Mouse (Mus musculus): ENCODE results near the gene Zfp870. TPM values are rescaled to one million over a fixed set of nuclear protein-coding genes. Genes with fewer than 3 reads are reported as not detected.
"Not testable (repeated sequence)": the region's sequence is repeated elsewhere in the genome, so short reads cannot be mapped to it uniquely, and the experiment has no call there.

Gene Zfp870
- total and polyA plus RNA-seq, 2 experiments from 2014 or later = 5.0 to 5.9 TPM

GRCm38 (mm10) chr17:32872696-32873095, 18.7 kb downstream of the Zfp870 start:
- no peaks in the 10 kb centered on the region for H3K36me3 ChIP-seq (ENCODE audit: insufficient read depth, low read length)
- WGBS = 55% methylated on average over 5 of the region's 5 CpGs
- ATAC-seq (no peak), DNase-seq (ENCODE audit: low spot score) (no peak)
- no peaks in the 10 kb centered on the region for H3K9me3 ChIP-seq (ENCODE audit: low read length)
- H3K27ac ChIP-seq = no peak overlapping the region
- no peak overlapping the region for H3K9ac ChIP-seq (replicated peaks; ENCODE audit: low read length)
- no peaks in the 10 kb centered on the region for H3K4me1 ChIP-seq (ENCODE audit: insufficient read depth, low read length)
- no peak overlapping the region for H3K4me2 ChIP-seq (ENCODE audit: low read depth, low read length)
- TF ChIP-seq CTCF (IDR thresholded peaks at IDR 0.05; ENCODE audit: low read depth) = no peak
- no peaks in the 10 kb centered on the region for H3K27me3 ChIP-seq (ENCODE audit: insufficient read depth, low read length)
- H3K4me3 ChIP-seq (ENCODE audit: low read length) = no peak overlapping the region

- TF ChIP-seq CTCF (IDR thresholded peaks at IDR 0.05; ENCODE audit: low read depth) = no peak
- no peaks in the 10 kb centered on the region for H3K4me1 ChIP-seq (ENCODE audit: insufficient read depth, low read length)
- H3K36me3 ChIP-seq (ENCODE audit: insufficient read depth, low read length) = no peaks in the 10 kb centered on the region
- ATAC-seq = no peak
- H3K9me3 ChIP-seq (ENCODE audit: low read length) = no peaks in the 10 kb centered on the region
- no peak overlapping the region for H3K9ac ChIP-seq (replicated peaks; ENCODE audit: low read length)
- no peak overlapping the region for H3K27ac ChIP-seq
- no peak for DNase-seq (ENCODE audit: low spot score)
- WGBS = 76% methylated on average over 4 of the region's 4 CpGs
- no peak overlapping the region for H3K4me3 ChIP-seq (ENCODE audit: low read length)
- H3K4me2 ChIP-seq (ENCODE audit: low read depth, low read length) = no peak overlapping the region
- no peaks in the 10 kb centered on the region for H3K27me3 ChIP-seq (ENCODE audit: insufficient read depth, low read length)
These were observed 19.4 kb downstream of the Zfp870 start for GRCm38 (mm10) chr17:32872091-32872490.

GRCm38 (mm10) chr17:32871483-32871882, 20.0 kb downstream of the Zfp870 start:
- no peak overlapping the region for H3K9ac ChIP-seq (replicated peaks; ENCODE audit: low read length)
- no peak overlapping the region for H3K4me3 ChIP-seq (ENCODE audit: low read length)
- H3K27ac ChIP-seq = no peak overlapping the region
- 90% methylated on average over 1 of the region's 1 CpGs for WGBS
- no peak for TF ChIP-seq CTCF (IDR thresholded peaks at IDR 0.05; ENCODE audit: low read depth)
- ATAC-seq = no peak
- H3K4me2 ChIP-seq (ENCODE audit: low read depth, low read length) = no peak overlapping the region
- no peaks in the 10 kb centered on the region for H3K36me3 ChIP-seq (ENCODE audit: insufficient read depth, low read length)
- DNase-seq (ENCODE audit: low spot score) = no peak
- H3K9me3 ChIP-seq (ENCODE audit: low read length) = no peaks in the 10 kb centered on the region
- H3K27me3 ChIP-seq (ENCODE audit: insufficient read depth, low read length) = no peaks in the 10 kb centered on the region
- H3K4me1 ChIP-seq (ENCODE audit: insufficient read depth, low read length) = no peaks in the 10 kb centered on the region

- not testable (repeated sequence) for H3K4me1 ChIP-seq (ENCODE audit: insufficient read depth, low read length); ATAC-seq; H3K4me3 ChIP-seq (ENCODE audit: low read length); H3K27me3 ChIP-seq (ENCODE audit: insufficient read depth, low read length); H3K9ac ChIP-seq (replicated peaks; ENCODE audit: low read length); H3K27ac ChIP-seq; DNase-seq (ENCODE audit: low spot score); H3K4me2 ChIP-seq (ENCODE audit: low read depth, low read length); H3K9me3 ChIP-seq (ENCODE audit: low read length); H3K36me3 ChIP-seq (ENCODE audit: insufficient read depth, low read length)
- 58% methylated on average over 3 of the region's 7 CpGs for WGBS
These were observed 24.2 kb downstream of the Zfp870 start for GRCm38 (mm10) chr17:32867266-32867665.

GRCm38 (mm10) chr17:32856713-32857112, 34.7 kb downstream of the Zfp870 start:
- H3K4me2 ChIP-seq (ENCODE audit: low read depth, low read length); H3K27me3 ChIP-seq (ENCODE audit: insufficient read depth, low read length); DNase-seq (ENCODE audit: low spot score); H3K27ac ChIP-seq; H3K36me3 ChIP-seq (ENCODE audit: insufficient read depth, low read length); H3K4me3 ChIP-seq (ENCODE audit: low read length); H3K9me3 ChIP-seq (ENCODE audit: low read length); H3K4me1 ChIP-seq (ENCODE audit: insufficient read depth, low read length); ATAC-seq; H3K9ac ChIP-seq (replicated peaks; ENCODE audit: low read length): not testable (repeated sequence)
- 69% methylated on average over 3 of the region's 6 CpGs for WGBS

- H3K4me3 ChIP-seq (ENCODE audit: low read length) = no peak overlapping the region
- no peak overlapping the region for H3K4me2 ChIP-seq (ENCODE audit: low read depth, low read length)
- no peak for TF ChIP-seq CTCF (IDR thresholded peaks at IDR 0.05; ENCODE audit: low read depth)
- H3K27me3 ChIP-seq (ENCODE audit: insufficient read depth, low read length) = no peaks in the 10 kb centered on the region
- no peak overlapping the region for H3K9ac ChIP-seq (replicated peaks; ENCODE audit: low read length)
- WGBS = 26% methylated on average over 7 of the region's 7 CpGs
- ATAC-seq (no peak), DNase-seq (ENCODE audit: low spot score) (no peak)
- H3K4me1 ChIP-seq (ENCODE audit: insufficient read depth, low read length) = no peaks in the 10 kb centered on the region
- no peak overlapping the region for H3K27ac ChIP-seq
- no peaks in the 10 kb centered on the region for H3K9me3 ChIP-seq (ENCODE audit: low read length)
- no peaks in the 10 kb centered on the region for H3K36me3 ChIP-seq (ENCODE audit: insufficient read depth, low read length)
These were observed 39.9 kb downstream of the Zfp870 start for GRCm38 (mm10) chr17:32851581-32851980.

GRCm38 (mm10) chr17:32841388-32841787, 50.1 kb downstream of the Zfp870 start:
- 30% methylated on average over 2 of the region's 2 CpGs for WGBS
- TF ChIP-seq CTCF (IDR thresholded peaks at IDR 0.05; ENCODE audit: low read depth) = no peak
- H3K27me3 ChIP-seq (ENCODE audit: insufficient read depth, low read length) = no peaks in the 10 kb centered on the region
- H3K9ac ChIP-seq (replicated peaks; ENCODE audit: low read length) = no peak overlapping the region
- no peaks in the 10 kb centered on the region for H3K4me1 ChIP-seq (ENCODE audit: insufficient read depth, low read length)
- no peak overlapping the region for H3K27ac ChIP-seq
- DNase-seq (ENCODE audit: low spot score) = no peak
- no peak for ATAC-seq
- no peaks in the 10 kb centered on the region for H3K36me3 ChIP-seq (ENCODE audit: insufficient read depth, low read length)
- H3K9me3 ChIP-seq (ENCODE audit: low read length) = 0 out of 2 replicates have a peak, but pooled peaks cover 5% of the 10 kb centered on the region
- H3K4me2 ChIP-seq (ENCODE audit: low read depth, low read length) = no peak overlapping the region
- no peak overlapping the region for H3K4me3 ChIP-seq (ENCODE audit: low read length)

Measured in hindbrain, postnatal 0 days (tissue).